Mouse (Mus musculus) spleen, adult 2 months (tissue): ENCODE results near the gene Rad51b.

Experiments used
- CTCF ChIP-seq: fragments of 200-500 bp; IDR thresholded peaks from 2 replicates; pipeline ENCODE4 v1.5.1; 2011; ENCODE audit warnings: mild to moderate bottlenecking, inconsistent platforms; ENCODE audit not compliant: insufficient read depth, insufficient read length, insufficient replicate concordance; ENCODE audit errors: extremely low read depth
- POLR2A ChIP-seq: fragments of 200-500 bp; IDR thresholded peaks from 2 replicates; pipeline ENCODE4 v1.6.1; 2011; ENCODE audit warnings: low read depth, low read length, inconsistent platforms

DNA sequence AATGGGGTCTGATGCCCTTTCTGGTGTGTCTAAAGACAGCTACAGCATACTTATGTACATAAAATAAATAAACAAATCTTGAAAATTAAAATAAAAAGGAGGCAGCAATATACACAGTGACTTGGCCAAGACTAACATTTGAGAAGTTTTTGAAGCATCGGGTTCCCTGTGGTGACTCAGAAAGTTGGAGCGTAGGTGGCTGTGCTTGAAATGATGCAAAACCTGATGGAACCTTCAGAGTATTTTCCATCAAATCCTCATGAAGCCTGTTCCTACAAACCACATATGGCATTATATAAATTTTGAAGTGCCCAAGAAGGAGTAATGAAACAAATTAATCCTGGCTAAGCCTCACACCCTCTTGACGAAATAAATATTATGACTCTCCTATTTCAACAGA lies 474.7 kb downstream of the Rad51b start:
- TF ChIP-seq CTCF (no peak), POLR2A (no peak)
